Mouse (Mus musculus) inflammation-experienced regulatory T-cells (primary cell): ENCODE data around the gene Slfnl1. TPM values are rescaled to one million over a fixed set of nuclear protein-coding genes. Genes with fewer than 3 reads are reported as not detected.

Experiments used
- polyA plus RNA-seq, 2 experiments: library from polyadenylated mRNA; unstranded; fragments of 100-300 nt; shearing (Covaris generic); gene quantifications; one replicate each; pipeline ENCODE4 v1.2.1; 2017

Gene Slfnl1
- under 1 TPM in 1 of 2 experiments, not detected in 1; 0.42 TPM for polyA plus RNA-seq

DNA sequence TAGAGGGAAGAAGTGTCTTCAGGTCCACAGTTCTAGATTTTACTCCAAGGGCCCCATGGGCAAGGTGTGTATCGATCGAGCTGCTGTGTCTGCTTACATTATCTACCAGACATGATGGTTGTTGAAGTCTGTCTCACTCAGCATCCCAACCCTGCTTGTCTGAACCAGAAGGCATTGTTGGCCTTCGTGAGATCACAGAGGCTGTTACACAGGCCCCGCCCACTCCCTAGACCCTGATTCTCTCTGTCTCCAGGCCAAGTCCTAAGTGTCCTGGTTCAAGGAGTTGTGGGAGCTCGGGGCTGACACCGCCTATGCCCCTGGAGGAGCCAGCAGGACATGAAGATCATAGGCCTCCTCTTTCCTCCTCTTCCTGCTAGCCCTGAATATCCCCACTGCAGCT, at the start of gene Slfnl1:
TSS of gene Slfnl1 (plus strand) at position 246 of the 400 bp plus-strand sequence.

GRCm38 (mm10) chr4:120569486-120570437, 37.7 kb downstream of the Slfnl1 start, which contains the start of gene Ctps:
Gene Ctps, minus strand, starts transcription at chr4:120570276.

Other genes with a start within 250 kb of the Slfnl1 start
- gene Foxo6, start 244.9 kb upstream of the Slfnl1 start, polyA plus RNA-seq, result not detected
- 10 to 100 TPM; 15.5 to 25.5 TPM for gene Scmh1, start 127.0 kb upstream of the Slfnl1 start, polyA plus RNA-seq
- gene Ctps, start 38.0 kb downstream of the Slfnl1 start, polyA plus RNA-seq, result 10 to 100 TPM; 19.2 to 30.5 TPM
- gene Gm8439, start 56.5 kb downstream of the Slfnl1 start, polyA plus RNA-seq, result 1 to 10 TPM in 1 of 2 experiments, not detected in 1; 2.7 TPM
- 1 to 10 TPM; 3.3 to 3.5 TPM for gene Cited4, start 134.3 kb downstream of the Slfnl1 start, polyA plus RNA-seq
- gene Kcnq4, start 216.4 kb downstream of the Slfnl1 start, polyA plus RNA-seq, result under 1 TPM in 1 of 2 experiments, not detected in 1; 0.16 TPM